Mouse (Mus musculus) bone marrow, adult 2 months (tissue): ENCODE data around the gene Pcbd1.

Experiments
- CTCF ChIP-seq: fragments of 200-500 bp; IDR thresholded peaks from 2 replicates; pipeline ENCODE4 v1.5.1; 2011; ENCODE audit warnings: low read length, control low read depth; ENCODE audit not compliant: control insufficient read depth, insufficient read depth
- POLR2A ChIP-seq: fragments of 200-500 bp; IDR thresholded peaks from 2 replicates; pipeline ENCODE4 v1.6.1; 2011; ENCODE audit warnings: low read depth, mild to moderate bottlenecking, control low read depth, low read length, borderline replicate concordance; ENCODE audit not compliant: control insufficient read depth

GRCm38 (mm10) chr10:61069248-61069647 lies 19.9 kb upstream of the Pcbd1 start:
- TF ChIP-seq CTCF: no peak
- no peak for TF ChIP-seq POLR2A
